Mouse (Mus musculus): ENCODE measurements around the gene Cxcl10.

Cxcl10 gene

GRCm38 (mm10) chr5:92321631-92322400, 26.9 kb downstream of the Cxcl10 start:
- DNase-seq (ENCODE audit: low spot score in 2 of 2), result no peak

- DNase-seq (ENCODE audit: low spot score in 2 of 2), result no peak
Measured at GRCm38 (mm10) chr5:92318596-92318995, 30.1 kb downstream of the Cxcl10 start.

GRCm38 (mm10) chr5:92318119-92318518, 30.6 kb downstream of the Cxcl10 start:
- DNase-seq (ENCODE audit: low spot score in 2 of 2), result no peak

GRCm38 (mm10) chr5:92313776-92314175, 34.9 kb downstream of the Cxcl10 start:
- no peak for DNase-seq (ENCODE audit: low spot score in 2 of 2)

- peak; percentile 73 to 80 for DNase-seq (ENCODE audit: low spot score in 2 of 2)
Measured at GRCm38 (mm10) chr5:92312046-92312715, 36.5 kb downstream of the Cxcl10 start.

GRCm38 (mm10) chr5:92309681-92310511, 38.8 kb downstream of the Cxcl10 start, which contains the start of gene Sdad1:
Sdad1 (minus strand) TSS chr5:92310479.
- peak; percentile 92 to 93 for DNase-seq (ENCODE audit: low spot score in 2 of 2)

- no peak for DNase-seq (ENCODE audit: low spot score in 2 of 2)
Measured at GRCm38 (mm10) chr5:92304291-92304690, 44.4 kb downstream of the Cxcl10 start.

- no peak for DNase-seq (ENCODE audit: low spot score in 2 of 2)
Measured at GRCm38 (mm10) chr5:92302149-92302840, 46.4 kb downstream of the Cxcl10 start.

Data from frontal cortex, postnatal 10 days (tissue).